Mouse (Mus musculus) adrenal gland, adult 18-20 months (tissue): ENCODE measurements at regions not wholly inside any gene's neighbourhood (a gene's known extent, or its start where the extent isn't known, plus 50 kb on each side); places are given as distances from the start of the nearest gene placed in this dataset.

Experiments used
- DNase-seq, 2 experiments: peaks; one replicate each; pipeline ENCODE4 v3.0.0; 2021 to 2022; ENCODE audit warnings: low spot score in 2 of 2

- DNase-seq = no peak
Measured at GRCm38 (mm10) chr1:121046581-121046980, 285.8 kb downstream of the Insig2 start.

- no peak for DNase-seq
Measured at GRCm38 (mm10) chr1:121047406-121047805, 285.0 kb downstream of the Insig2 start.

- no peak for DNase-seq
Measured at GRCm38 (mm10) chr1:121049684-121050083, 282.7 kb downstream of the Insig2 start.

- no peak for DNase-seq
Measured at GRCm38 (mm10) chr1:121050695-121051495, 281.5 kb downstream of the Insig2 start.

GRCm38 (mm10) chr1:121051496-121052119 is 280.8 kb downstream of the Insig2 start:
- DNase-seq = no peak

- no peak for DNase-seq
Measured at GRCm38 (mm10) chr1:121052120-121052501, 280.3 kb downstream of the Insig2 start.

- DNase-seq = peak in 1 of 2 experiments; percentile 6
Measured at GRCm38 (mm10) chr1:121053692-121054091, 278.7 kb downstream of the Insig2 start.

- no peak for DNase-seq
Measured at GRCm38 (mm10) chr1:121074569-121074968, 257.8 kb downstream of the Insig2 start.

- no peak for DNase-seq
Measured at GRCm38 (mm10) chr1:121082839-121083238, 249.6 kb downstream of the Insig2 start.

- no peak for DNase-seq
Measured at GRCm38 (mm10) chr1:121085101-121085727, 247.2 kb downstream of the Insig2 start.

GRCm38 (mm10) chr1:121087124-121087887 is 245.1 kb downstream of the Insig2 start:
- DNase-seq = no peak

GRCm38 (mm10) chr1:121090628-121091027 is 241.8 kb downstream of the Insig2 start:
- no peak for DNase-seq

GRCm38 (mm10) chr1:121092870-121093269 is 239.5 kb downstream of the Insig2 start:
- no peak for DNase-seq

- no peak for DNase-seq
Measured at GRCm38 (mm10) chr1:121096551-121097550, 235.5 kb downstream of the Insig2 start.

GRCm38 (mm10) chr1:121111776-121112344 is 220.5 kb downstream of the Insig2 start:
- no peak for DNase-seq

- no peak for DNase-seq
Measured at GRCm38 (mm10) chr1:121112464-121112863, 219.9 kb downstream of the Insig2 start.

- DNase-seq = no peak
Measured at GRCm38 (mm10) chr1:121116626-121117025, 215.8 kb downstream of the Insig2 start.

- DNase-seq = no peak
Measured at GRCm38 (mm10) chr1:121123436-121123835, 209.0 kb downstream of the Insig2 start.

- no peak for DNase-seq
Measured at GRCm38 (mm10) chr1:121136284-121136683, 196.1 kb downstream of the Insig2 start.

- no peak for DNase-seq
Measured at GRCm38 (mm10) chr1:121136846-121137245, 195.5 kb downstream of the Insig2 start.
